Mouse (Mus musculus) MEL (cell line): ENCODE measurements around the gene Stx1a. TPM values are rescaled to one million over a fixed set of nuclear protein-coding genes. Genes with fewer than 3 reads are reported as not detected.

ENCODE experiments used
- DNase-seq: peaks from one replicate; pipeline ENCODE4 v3.0.0; 2011; ENCODE audit warnings: low read depth, low spot score
- H3K27ac ChIP-seq: 2 replicates; pipeline ENCODE4 v1.5.1; 2012; ENCODE audit warnings: low read depth, mild to moderate bottlenecking, control low read depth, low read length, moderate library complexity; ENCODE audit not compliant: control insufficient read depth
- H3K27me3 ChIP-seq, 2 experiments: fragments of 150-350 bp in 1 of 2; sonication (generic) in 1 of 2; 2 replicates each; pipeline ENCODE4 v1.6.1; 2012; ENCODE audit warnings: low read length in 2 of 2, mild to moderate bottlenecking in 2 of 2, improper control_type of control experiment in 1 of 2, moderate library complexity in 1 of 2; ENCODE audit not compliant: insufficient read depth in 2 of 2, control insufficient read depth in 1 of 2
- H3K36me3 ChIP-seq, 2 experiments: 2 replicates each; pipeline ENCODE4 v1.6.1; 2012 to 2014; ENCODE audit warnings: low read length in 2 of 2, improper control_type of control experiment in 1 of 2, inconsistent platforms in 1 of 2, mild to moderate bottlenecking in 1 of 2; ENCODE audit not compliant: insufficient read depth in 2 of 2, control insufficient read depth in 1 of 2
- H3K4me1 ChIP-seq, 2 experiments: fragments of 150-350 bp in 1 of 2; sonication (generic) in 1 of 2; 2 replicates each; pipeline ENCODE4 v1.6.1; 2012; ENCODE audit warnings: low read length in 2 of 2, improper control_type of control experiment in 1 of 2, mild to moderate bottlenecking in 1 of 2; ENCODE audit not compliant: insufficient read depth in 2 of 2, control insufficient read depth in 1 of 2
- H3K4me3 ChIP-seq, 2 experiments: fragments of 150-350 bp in 1 of 2; sonication (generic) in 1 of 2; 2 replicates each; pipeline ENCODE4 v1.5.1; 2012; ENCODE audit warnings: low read depth in 2 of 2, low read length in 2 of 2, mild to moderate bottlenecking in 2 of 2, moderate library complexity in 2 of 2, control low read depth in 1 of 2, improper control_type of control experiment in 1 of 2; ENCODE audit not compliant: control insufficient read depth in 1 of 2, insufficient read depth in 1 of 2
- H3K79me2 ChIP-seq: 2 replicates; pipeline ENCODE4 v1.6.1; 2012; ENCODE audit warnings: mild to moderate bottlenecking, low read length, moderate library complexity; ENCODE audit not compliant: control insufficient read depth, poor library complexity, insufficient read depth
- H3K9ac ChIP-seq: 2 replicates; pipeline ENCODE4 v1.6.1; 2012; ENCODE audit warnings: low read depth, mild to moderate bottlenecking, control low read depth, low read length, moderate library complexity; ENCODE audit not compliant: control insufficient read depth, poor library complexity, severe bottlenecking
- H3K9me3 ChIP-seq: fragments of 150-350 bp; sonication (generic); replicated peaks from 2 replicates; pipeline ENCODE4 v1.6.1; 2012; ENCODE audit warnings: mild to moderate bottlenecking, low read length, improper control_type of control experiment, moderate library complexity; ENCODE audit not compliant: insufficient read depth
- CHD1 ChIP-seq: IDR thresholded peaks from 2 replicates; pipeline ENCODE4 v1.6.1; 2012; ENCODE audit warnings: low read depth, mild to moderate bottlenecking, inconsistent platforms, low read length, improper control_type of control experiment
- CTCF ChIP-seq, 3 experiments: IDR thresholded peaks in 2 of 3; conservative IDR thresholded peaks in 1 of 3; 2 replicates each; pipeline ENCODE4 v1.5.1; 2011 to 2012; ENCODE audit warnings: low read length in 3 of 3, low read depth in 2 of 3, mild to moderate bottlenecking in 2 of 3, improper control_type of control experiment in 1 of 3, inconsistent platforms in 1 of 3, mixed read lengths in 1 of 3, moderate library complexity in 1 of 3; ENCODE audit not compliant: control insufficient read depth in 1 of 3, insufficient read depth in 1 of 3, poor library complexity in 1 of 3, severe bottlenecking in 1 of 3
- E2F4 ChIP-seq: IDR thresholded peaks from 2 replicates; pipeline ENCODE4 v1.6.1; 2011; ENCODE audit warnings: low read depth, low read length, improper control_type of control experiment, borderline replicate concordance
- ELF1 ChIP-seq: IDR thresholded peaks from 2 replicates; pipeline ENCODE4 v1.6.1; 2014; ENCODE audit warnings: low read depth, mild to moderate bottlenecking, inconsistent platforms, low read length, improper control_type of control experiment, moderate library complexity
- EP300 ChIP-seq, 2 experiments: IDR thresholded peaks; 2 replicates each; pipeline ENCODE4 v1.6.1; 2011; ENCODE audit warnings: improper control_type of control experiment in 2 of 2, low read length in 2 of 2, low read depth in 1 of 2, mild to moderate bottlenecking in 1 of 2
- GABPA ChIP-seq: IDR thresholded peaks from 2 replicates; pipeline ENCODE4 v1.6.1; 2012; ENCODE audit warnings: low read depth, mild to moderate bottlenecking, inconsistent platforms, low read length, improper control_type of control experiment, moderate library complexity
- GATA1 ChIP-seq: IDR thresholded peaks from 2 replicates; pipeline ENCODE4 v1.6.1; 2011; ENCODE audit warnings: low read depth, low read length, improper control_type of control experiment
- JUND ChIP-seq: IDR thresholded peaks from 2 replicates; pipeline ENCODE4 v1.6.1; 2011; ENCODE audit warnings: low read depth, mild to moderate bottlenecking, improper control_type of control experiment, low read length
- KAT2A ChIP-seq: conservative IDR thresholded peaks from 2 replicates; pipeline ENCODE4 v1.6.1; 2012; ENCODE audit warnings: low read depth, low read length, improper control_type of control experiment, inconsistent platforms
- MAX ChIP-seq: IDR thresholded peaks from 2 replicates; pipeline ENCODE4 v1.6.1; 2011; ENCODE audit warnings: low read length, improper control_type of control experiment
- MAZ ChIP-seq: IDR thresholded peaks from 2 replicates; pipeline ENCODE4 v1.6.1; 2012; ENCODE audit warnings: low read depth, mild to moderate bottlenecking, inconsistent platforms, low read length, improper control_type of control experiment
- MYB ChIP-seq: IDR thresholded peaks from 2 replicates; pipeline ENCODE4 v1.6.1; 2011; ENCODE audit warnings: mild to moderate bottlenecking, low read depth, low read length, improper control_type of control experiment
- MYC ChIP-seq: IDR thresholded peaks from 2 replicates; pipeline ENCODE4 v1.6.1; 2011; ENCODE audit warnings: low read depth, mild to moderate bottlenecking, low read length, improper control_type of control experiment, moderate library complexity
- NELFE ChIP-seq: IDR thresholded peaks from 2 replicates; pipeline ENCODE4 v1.6.1; 2011; ENCODE audit warnings: low read depth, low read length, improper control_type of control experiment
- POLR2A ChIP-seq, 2 experiments: IDR thresholded peaks; 2 replicates each; pipeline ENCODE4 v1.6.1; 2011 to 2012; ENCODE audit warnings: low read length in 2 of 2, mild to moderate bottlenecking in 2 of 2, control low read depth in 1 of 2, improper control_type of control experiment in 1 of 2, low read depth in 1 of 2, moderate library complexity in 1 of 2; ENCODE audit not compliant: control insufficient read depth in 1 of 2, insufficient read depth in 1 of 2, poor library complexity in 1 of 2
- POLR2AphosphoS2 ChIP-seq: IDR thresholded peaks from 2 replicates; pipeline ENCODE4 v1.6.1; 2011; ENCODE audit warnings: low read length, improper control_type of control experiment
- RAD21 ChIP-seq: IDR thresholded peaks from 2 replicates; pipeline ENCODE4 v1.6.1; 2011; ENCODE audit warnings: mild to moderate bottlenecking, low read depth, low read length, improper control_type of control experiment
- RCOR1 ChIP-seq: IDR thresholded peaks from 2 replicates; pipeline ENCODE4 v1.6.1; 2012; ENCODE audit warnings: low read depth, mild to moderate bottlenecking, inconsistent platforms, low read length, improper control_type of control experiment
- SMC3 ChIP-seq: IDR thresholded peaks from 2 replicates; pipeline ENCODE4 v1.6.1; 2011; ENCODE audit warnings: low read depth, low read length, improper control_type of control experiment
- TAL1 ChIP-seq: IDR thresholded peaks from 2 replicates; pipeline ENCODE4 v1.6.1; 2012; ENCODE audit warnings: mild to moderate bottlenecking, inconsistent platforms, low read length, moderate library complexity, mixed read lengths
- TCF12 ChIP-seq: IDR thresholded peaks from 2 replicates; pipeline ENCODE4 v1.6.1; 2014; ENCODE audit warnings: low read depth, mild to moderate bottlenecking, inconsistent platforms, low read length, improper control_type of control experiment, moderate library complexity
- UBTF ChIP-seq: IDR thresholded peaks from 2 replicates; pipeline ENCODE4 v1.6.1; 2012; ENCODE audit warnings: low read depth, mild to moderate bottlenecking, inconsistent platforms, low read length, improper control_type of control experiment, moderate library complexity, borderline replicate concordance; ENCODE audit not compliant: insufficient read depth
- USF2 ChIP-seq, 2 experiments: IDR thresholded peaks; 2 replicates each; pipeline ENCODE4 v1.6.1; 2011 to 2012; ENCODE audit warnings: improper control_type of control experiment in 2 of 2, low read length in 2 of 2, borderline replicate concordance in 1 of 2, inconsistent platforms in 1 of 2, low read depth in 1 of 2, mild to moderate bottlenecking in 1 of 2; ENCODE audit not compliant: insufficient read depth in 1 of 2
- ZC3H11A ChIP-seq: IDR thresholded peaks from 2 replicates; pipeline ENCODE4 v1.6.1; 2012; ENCODE audit warnings: low read depth, mild to moderate bottlenecking, inconsistent platforms, low read length, improper control_type of control experiment
- ZMIZ1 ChIP-seq: IDR thresholded peaks from 2 replicates; pipeline ENCODE4 v1.6.1; 2012; ENCODE audit warnings: low read depth, mild to moderate bottlenecking, inconsistent platforms, low read length, improper control_type of control experiment, moderate library complexity
- ZNF384 ChIP-seq: IDR thresholded peaks from 2 replicates; pipeline ENCODE4 v1.6.1; 2012; ENCODE audit warnings: low read depth, mild to moderate bottlenecking, inconsistent platforms, low read length, improper control_type of control experiment
- polyA plus RNA-seq, 2 experiments: library from polyadenylated mRNA; stranded (reverse) in 1 of 2; unstranded in 1 of 2; fragments of >175 nt in 1 of 2; fragments of >200 nt in 1 of 2; gene quantifications; 2 replicates each; pipeline versions ENCODE4 v1.2.1 to v1.2.4; 2012; ENCODE audit warnings: low replicate concordance in 2 of 2, low read depth in 1 of 2; ENCODE audit not compliant: insufficient read length in 2 of 2, insufficient read depth in 1 of 2, missing spikeins in 1 of 2
- total RNA-seq: library from RNA; depleted of rRNA; stranded (reverse); fragments of 300-350 nt; gene quantifications from 2 replicates; pipeline ENCODE4 v1.2.3, GENCODE M21; 2012

Gene Stx1a
- total and polyA plus RNA-seq, 3 experiments = 3.3 to 6.0 TPM; not detected in 1

GRCm38 (mm10) chr5:134989166-134989565 lies 34.1 kb upstream of the Stx1a start:
- Histone ChIP-seq H3K79me2 (no peaks in the 10 kb centered on the region), H3K9me3 (no peaks in the 10 kb centered on the region), H3K27ac (no peak overlapping the region), H3K4me1 (0 out of 4 replicates have a peak, but pooled peaks cover 0 to 6% of the 10 kb centered on the region in 2 experiments), H3K27me3 (peaks cover 9 to 23% of the 10 kb centered on the region in 2 experiments), H3K4me3 (no peak overlapping the region), H3K9ac (no peak overlapping the region), H3K36me3 (no peaks in the 10 kb centered on the region)
- no peak for TF ChIP-seq RAD21
- no peak for TF ChIP-seq NELFE
- no peak for TF ChIP-seq GATA1
- TF ChIP-seq SMC3 = no peak
- TF ChIP-seq RCOR1 = no peak
- TF ChIP-seq CHD1 = no peak
- TF ChIP-seq CTCF (IDR thresholded peaks at IDR 0.05 in 2 of 3, conservative IDR thresholded peaks at IDR 0.05 in 1 of 3; ENCODE audit: control insufficient read depth in 1 of 3, insufficient read depth in 1 of 3, low read depth in 2 of 3, low read length in 3 of 3, poor library complexity in 1 of 3, severe bottlenecking in 1 of 3) = no peak
- no peak for TF ChIP-seq UBTF
- TF ChIP-seq ZC3H11A = no peak
- no peak for TF ChIP-seq ELF1
- TF ChIP-seq GABPA = no peak
- TF ChIP-seq KAT2A = no peak
- no peak for TF ChIP-seq POLR2AphosphoS2
- no peak for TF ChIP-seq TCF12
- no peak for DNase-seq

GRCm38 (mm10) chr5:134989741-134990140 lies 33.5 kb upstream of the Stx1a start:
- Histone ChIP-seq H3K79me2 (no peaks in the 10 kb centered on the region), H3K4me1 (0 out of 4 replicates have a peak, but pooled peaks cover 0 to 6% of the 10 kb centered on the region in 2 experiments), H3K9me3 (no peaks in the 10 kb centered on the region), H3K4me3 (no peak overlapping the region), H3K27ac (no peak overlapping the region), H3K36me3 (no peaks in the 10 kb centered on the region), H3K27me3 (peaks cover 9 to 23% of the 10 kb centered on the region in 2 experiments), H3K9ac (no peak overlapping the region)
- TF ChIP-seq MYC (no peak), MAZ (no peak), EP300 (IDR thresholded peaks at IDR 0.05; ENCODE audit: low read depth in 1 of 2, low read length in 2 of 2) (no peak), ZNF384 (no peak), UBTF (no peak), ELF1 (no peak), ZMIZ1 (no peak), CHD1 (no peak), USF2 (IDR thresholded peaks at IDR 0.05; ENCODE audit: borderline replicate concordance in 1 of 2, insufficient read depth in 1 of 2, low read depth in 1 of 2, low read length in 2 of 2) (no peak), GABPA (no peak), TCF12 (no peak), E2F4 (no peak), POLR2A (IDR thresholded peaks at IDR 0.05; ENCODE audit: control insufficient read depth in 1 of 2, insufficient read depth in 1 of 2, low read depth in 1 of 2, low read length in 2 of 2, poor library complexity in 1 of 2) (no peak), MAX (no peak), JUND (no peak), TAL1 (no peak), MYB (no peak)
- no peak for DNase-seq
